Mouse (Mus musculus): Measurements from ENCODE around the gene Gsta4.

The Gsta4 gene

GRCm38 (mm10) chr9:78176831-78177230 lies 5.7 kb upstream of the Gsta4 start:
- no peak for ATAC-seq (ENCODE audit: insufficient number of reproducible peaks, low FRiP score, low TSS enrichment)

DNA sequence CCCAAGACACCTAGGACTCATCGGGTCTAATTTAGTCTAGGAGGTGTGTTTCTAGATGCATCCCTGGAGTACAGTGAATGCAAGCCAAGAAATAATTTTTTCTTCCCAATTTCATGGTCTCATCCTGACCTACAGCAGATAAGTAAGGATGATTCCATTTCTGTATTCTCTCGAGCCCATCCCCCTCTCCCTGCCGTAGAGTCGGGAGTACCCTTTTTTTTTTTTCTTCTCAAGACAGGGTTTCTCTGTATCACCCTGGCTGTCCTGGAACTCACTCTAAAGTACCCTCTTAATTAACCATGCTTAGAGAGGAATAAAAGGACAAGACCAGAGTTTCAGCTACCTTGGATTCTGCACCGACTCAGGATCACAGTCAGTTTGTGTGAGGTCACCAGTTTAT lies 4.4 kb upstream of the Gsta4 start:
- ATAC-seq (ENCODE audit: insufficient number of reproducible peaks, low FRiP score, low TSS enrichment) = no peak

DNA sequence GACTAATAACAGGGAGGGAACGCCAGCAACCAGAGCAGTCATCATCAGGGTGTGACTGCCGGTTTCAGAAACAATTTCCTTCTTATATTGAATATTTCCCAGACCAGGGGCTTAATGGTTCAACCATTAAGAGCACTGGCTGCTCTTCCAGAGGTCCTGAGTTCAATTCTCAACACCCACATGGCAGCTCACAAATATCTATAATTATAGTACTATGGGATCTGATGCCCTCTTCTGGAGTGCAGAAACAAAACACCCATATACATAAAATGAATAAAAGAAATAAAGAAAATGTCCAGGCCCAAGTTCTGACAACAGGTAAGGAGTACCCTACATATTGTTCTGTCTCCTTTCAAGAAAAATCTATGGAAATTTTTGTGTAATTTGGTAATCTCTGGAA lies 3.5 kb upstream of the Gsta4 start:
- ATAC-seq (ENCODE audit: insufficient number of reproducible peaks, low FRiP score, low TSS enrichment) = no peak

GRCm38 (mm10) chr9:78185686-78186085 lies 3.1 kb downstream of the Gsta4 start:
- ATAC-seq (ENCODE audit: insufficient number of reproducible peaks, low FRiP score, low TSS enrichment) = no peak

- no peak for ATAC-seq (ENCODE audit: insufficient number of reproducible peaks, low FRiP score, low TSS enrichment)
Measured at GRCm38 (mm10) chr9:78188910-78189309, 6.3 kb downstream of the Gsta4 start.

GRCm38 (mm10) chr9:78190651-78191634 lies 8.4 kb downstream of the Gsta4 start:
- no peak for ATAC-seq (ENCODE audit: insufficient number of reproducible peaks, low FRiP score, low TSS enrichment)

DNA sequence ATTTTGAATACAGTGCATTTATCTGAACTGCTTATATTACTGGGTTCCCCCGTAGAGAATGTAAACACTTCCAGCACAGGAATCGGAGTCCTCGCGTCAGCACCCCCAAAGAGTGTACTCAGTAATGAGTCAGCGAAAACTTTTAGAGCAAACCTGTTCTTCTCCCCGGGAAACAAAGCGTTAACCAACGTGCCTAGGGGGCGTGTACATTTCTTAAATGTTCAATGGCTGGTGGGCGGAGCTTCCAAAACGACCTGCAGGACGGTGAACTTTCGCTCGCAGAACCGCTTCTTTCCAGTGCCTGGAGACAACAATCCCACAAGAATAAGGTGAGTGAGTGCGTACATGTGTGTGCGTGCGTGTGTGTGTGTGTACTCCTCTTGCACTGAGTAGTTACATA lies 9.2 kb downstream of the Gsta4 start:
- ATAC-seq (ENCODE audit: insufficient number of reproducible peaks, low FRiP score, low TSS enrichment) = no peak

- peak; percentile 59; the same call in 1 of the 2 replicates for ATAC-seq (ENCODE audit: insufficient number of reproducible peaks, low FRiP score, low TSS enrichment)
Measured at GRCm38 (mm10) chr9:78193902-78194597, 11.5 kb downstream of the Gsta4 start.

DNA sequence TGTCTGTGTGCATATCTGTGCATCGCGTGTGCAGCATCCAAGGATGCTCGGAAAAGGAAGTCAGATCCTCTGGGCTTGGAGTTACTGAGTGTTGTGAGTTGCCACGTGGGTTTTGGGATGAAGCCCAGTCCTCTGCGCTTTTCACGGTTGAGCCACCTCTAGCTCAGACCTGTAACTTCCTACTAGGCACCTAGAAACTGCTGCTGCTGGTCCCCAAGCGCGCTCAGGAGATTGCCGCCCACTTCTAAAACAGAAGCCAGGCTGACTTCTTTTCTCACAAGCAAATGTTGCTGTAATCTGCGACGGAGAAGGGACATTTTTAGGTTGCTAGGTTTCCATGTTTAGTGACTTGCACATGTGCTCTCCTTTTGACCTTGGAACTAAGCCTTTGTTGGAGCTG lies 12.5 kb downstream of the Gsta4 start:
- no peak for ATAC-seq (ENCODE audit: insufficient number of reproducible peaks, low FRiP score, low TSS enrichment)

GRCm38 (mm10) chr9:78197801-78198200 lies 15.2 kb downstream of the Gsta4 start:
- no peak for ATAC-seq (ENCODE audit: insufficient number of reproducible peaks, low FRiP score, low TSS enrichment)

- no peak for ATAC-seq (ENCODE audit: insufficient number of reproducible peaks, low FRiP score, low TSS enrichment)
Measured at GRCm38 (mm10) chr9:78204194-78204593, 21.6 kb downstream of the Gsta4 start.

GRCm38 (mm10) chr9:78208956-78209355 lies 26.4 kb downstream of the Gsta4 start:
- ATAC-seq (ENCODE audit: insufficient number of reproducible peaks, low FRiP score, low TSS enrichment) = no peak

- ATAC-seq (ENCODE audit: insufficient number of reproducible peaks, low FRiP score, low TSS enrichment) = no peak
Measured at GRCm38 (mm10) chr9:78210079-78210478, 27.5 kb downstream of the Gsta4 start.

- no peak for ATAC-seq (ENCODE audit: insufficient number of reproducible peaks, low FRiP score, low TSS enrichment)
Measured at GRCm38 (mm10) chr9:78210821-78211220, 28.2 kb downstream of the Gsta4 start.

DNA sequence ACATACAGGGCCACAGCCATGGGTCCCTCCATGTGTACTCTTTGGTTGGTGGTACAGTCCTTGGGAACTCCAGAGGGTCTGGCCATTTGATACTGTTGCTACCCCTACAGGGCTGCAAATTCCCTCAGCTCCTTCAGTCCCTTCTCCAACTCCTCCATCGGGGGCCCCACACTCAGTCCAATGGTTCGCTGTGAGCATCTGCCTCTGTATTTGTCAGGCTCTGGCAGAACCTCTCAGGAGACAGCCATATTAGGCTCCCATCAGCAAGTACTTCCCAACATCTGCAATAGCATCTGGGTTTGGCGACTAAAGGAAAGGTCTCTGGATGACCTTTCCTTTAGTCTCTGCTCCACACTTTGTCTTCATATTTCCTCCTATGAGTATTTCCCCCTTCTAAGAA lies 28.9 kb downstream of the Gsta4 start:
- ATAC-seq (ENCODE audit: insufficient number of reproducible peaks, low FRiP score, low TSS enrichment) = no peak

DNA sequence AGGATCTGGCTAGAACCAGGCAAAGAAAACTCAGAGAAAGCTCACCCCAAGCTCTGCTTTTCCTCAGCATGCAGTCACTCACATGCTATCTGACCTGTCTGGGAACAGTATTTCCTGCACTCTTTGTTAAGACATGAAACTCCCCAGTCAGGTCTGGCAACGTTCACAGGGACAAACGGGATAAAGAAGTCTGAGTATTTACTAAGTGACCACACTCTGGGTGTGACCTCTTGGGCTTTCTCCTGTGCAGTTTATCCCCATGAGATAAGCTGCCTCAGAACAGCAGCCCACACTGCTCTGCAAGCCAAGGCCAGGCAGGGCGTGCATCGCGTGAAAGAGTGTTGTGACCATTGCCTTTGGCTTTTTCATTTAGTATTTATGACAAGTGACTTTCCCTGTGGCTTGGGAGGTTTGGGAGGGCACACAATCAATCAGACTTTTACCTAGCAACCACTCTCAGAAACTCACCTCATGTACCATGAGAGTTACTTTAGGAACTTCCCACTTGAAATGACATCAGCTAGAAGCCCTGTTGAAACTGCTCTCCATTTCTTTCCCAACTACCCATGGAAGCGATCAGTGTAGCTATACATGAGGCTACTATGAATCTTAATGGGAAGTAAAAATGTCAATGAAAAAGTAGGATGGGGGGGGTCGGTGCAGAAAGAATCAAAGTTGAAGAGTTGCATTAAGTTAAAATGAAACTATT lies 29.9 kb downstream of the Gsta4 start:
- no peak for ATAC-seq (ENCODE audit: insufficient number of reproducible peaks, low FRiP score, low TSS enrichment)

DNA sequence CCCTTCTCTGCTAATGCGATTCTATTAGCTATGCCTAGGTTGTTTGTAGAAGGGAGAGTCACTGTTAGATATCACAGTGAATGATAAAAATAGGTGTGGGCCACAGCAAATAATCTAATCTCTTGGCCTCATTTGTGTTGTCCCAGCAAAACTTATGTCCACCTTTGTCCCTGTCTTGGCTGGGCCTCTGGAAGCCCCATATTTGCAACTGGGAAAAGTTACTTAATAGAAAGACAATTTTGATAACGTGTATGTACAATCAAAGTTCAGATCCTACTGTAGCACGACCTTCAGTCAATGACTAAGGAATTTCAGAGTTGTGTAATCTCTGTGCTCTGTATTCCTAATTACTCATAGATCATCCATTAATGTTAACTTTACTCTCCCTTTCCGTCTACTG lies 34.5 kb downstream of the Gsta4 start:
- no peak for ATAC-seq (ENCODE audit: insufficient number of reproducible peaks, low FRiP score, low TSS enrichment)

DNA sequence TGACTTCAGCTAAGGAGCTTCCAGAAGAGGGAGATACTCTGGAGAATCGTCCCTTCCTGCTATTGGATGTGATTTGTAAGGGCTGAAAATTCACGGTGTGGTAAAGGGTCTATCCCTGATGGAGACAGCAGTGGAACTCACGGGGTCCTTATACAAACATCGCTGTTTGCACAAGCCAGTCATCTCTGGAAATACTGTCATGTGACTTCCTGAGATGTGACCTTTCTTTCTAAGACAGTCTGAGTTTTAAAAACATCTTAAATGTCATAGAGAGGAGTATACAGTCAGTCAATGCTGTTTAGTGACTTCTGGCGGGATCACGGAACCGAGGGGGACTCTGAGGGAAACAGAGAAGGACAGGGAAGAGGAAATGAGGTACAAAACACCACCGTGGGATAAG lies 40.0 kb downstream of the Gsta4 start:
- no peak for ATAC-seq (ENCODE audit: insufficient number of reproducible peaks, low FRiP score, low TSS enrichment)

DNA sequence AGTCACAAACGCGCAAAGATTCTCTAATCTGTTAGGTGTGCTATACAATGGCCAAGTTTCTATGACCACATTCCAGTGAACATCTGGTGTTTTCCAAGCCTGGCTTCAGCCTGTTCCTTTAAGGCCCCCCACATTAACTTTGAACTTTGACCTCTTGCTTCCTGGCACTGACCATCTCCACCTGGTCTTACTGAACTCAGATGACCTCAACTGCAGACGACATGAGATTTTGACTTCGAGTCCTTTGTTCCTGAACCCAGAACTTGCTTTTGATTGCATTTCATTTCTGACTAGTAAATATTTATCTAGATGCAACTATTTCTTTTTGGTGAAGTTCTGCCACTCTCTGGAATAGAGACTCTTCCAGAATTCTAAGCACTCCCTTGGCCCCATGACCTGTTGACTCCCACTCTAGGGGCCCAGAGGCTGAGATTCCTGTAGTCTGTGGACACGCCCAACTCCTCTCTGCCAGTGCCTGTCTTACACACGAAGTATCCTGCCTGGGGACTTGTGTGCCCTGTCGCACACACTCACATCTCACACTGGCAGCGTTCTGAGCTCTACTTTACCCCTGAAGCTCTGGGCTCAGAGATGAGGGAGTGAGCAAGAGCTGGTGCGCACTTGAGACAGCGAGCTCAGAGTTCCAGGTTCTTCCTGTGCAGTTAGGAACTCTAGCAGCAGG lies 40.8 kb downstream of the Gsta4 start:
- no peak for ATAC-seq (ENCODE audit: insufficient number of reproducible peaks, low FRiP score, low TSS enrichment)

- ATAC-seq (ENCODE audit: insufficient number of reproducible peaks, low FRiP score, low TSS enrichment) = no peak
Measured at GRCm38 (mm10) chr9:78224418-78224817, 41.8 kb downstream of the Gsta4 start.

Measured in cerebellum, adult (tissue).